Mouse (Mus musculus): Measurements from ENCODE around the gene Taok1. TPM values are rescaled to one million over a fixed set of nuclear protein-coding genes. Genes with fewer than 3 reads are reported as not detected.

The Taok1 gene
- polyA plus RNA-seq, 1 experiment, result 0.13 TPM

DNA sequence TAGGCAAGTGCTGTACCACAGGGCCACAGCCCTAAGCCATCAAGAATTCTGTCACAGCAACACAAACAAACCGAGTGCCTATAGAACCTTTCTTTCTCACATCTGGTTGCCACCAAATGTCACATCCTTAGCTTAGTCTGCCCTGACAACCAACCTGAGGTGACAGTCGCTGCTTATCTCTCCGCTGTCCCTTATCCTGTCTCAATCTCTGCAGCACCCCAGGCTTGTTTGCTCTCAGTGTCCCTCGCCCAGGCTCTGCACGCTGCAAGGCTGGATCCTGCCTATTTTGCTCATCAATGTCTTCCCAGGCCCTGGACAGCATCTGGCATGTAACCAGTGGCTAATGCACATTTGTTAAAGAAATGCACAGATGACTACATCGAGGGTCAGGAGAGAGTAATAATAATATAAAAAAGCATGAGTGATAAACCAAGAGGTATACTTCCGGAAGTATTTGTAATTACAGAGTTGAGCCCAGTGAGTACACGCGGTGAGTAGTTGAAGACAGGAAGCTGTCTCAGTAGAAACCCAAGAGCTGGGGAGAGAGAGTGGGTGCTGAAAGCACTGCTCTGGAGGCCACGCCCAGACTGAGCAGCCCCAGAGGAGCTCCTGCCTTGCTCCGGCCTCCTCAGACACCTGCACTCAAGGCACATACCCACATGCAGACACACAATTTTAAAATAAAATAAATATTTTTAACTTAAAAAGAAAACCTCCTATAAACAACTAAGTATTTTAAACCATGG lies 123.9 kb downstream of the Taok1 start:
- TF ChIP-seq TAL1 (IDR thresholded peaks at IDR 0.05; ENCODE audit: low read length), result no peak
- no peak for TF ChIP-seq GATA1 (IDR thresholded peaks at IDR 0.05; ENCODE audit: low read length)
- Histone ChIP-seq H3K27me3 (ENCODE audit: control insufficient read depth) (peaks cover 13% of the 10 kb centered on the region), H3K4me3 (replicated peaks) (no peak overlapping the region), H3K9me3 (ENCODE audit: control insufficient read depth, low read length) (no peaks in the 10 kb centered on the region), H3K4me1 (ENCODE audit: control insufficient read depth) (peaks cover 3% of the 10 kb centered on the region), H3K36me3 (ENCODE audit: control insufficient read depth) (no peaks in the 10 kb centered on the region)

GRCm38 (mm10) chr11:77483043-77483442 lies 124.6 kb downstream of the Taok1 start:
- H3K4me3 ChIP-seq (replicated peaks), result no peak overlapping the region
- no peaks in the 10 kb centered on the region for H3K36me3 ChIP-seq (ENCODE audit: control insufficient read depth)
- H3K4me1 ChIP-seq (ENCODE audit: control insufficient read depth), result peaks cover 2% of the 10 kb centered on the region; the same call in 1 of the 2 replicates
- H3K27me3 ChIP-seq (ENCODE audit: control insufficient read depth), result peaks cover 7% of the 10 kb centered on the region
- H3K9me3 ChIP-seq (ENCODE audit: control insufficient read depth, low read length), result no peaks in the 10 kb centered on the region
- TF ChIP-seq GATA1 (IDR thresholded peaks at IDR 0.05; ENCODE audit: low read length) (no peak), TAL1 (IDR thresholded peaks at IDR 0.05; ENCODE audit: low read length) (no peak)

Other genes starting within 250 kb of the Taok1 start
- not detected in 2 replicates for gene Coro6, start 145.4 kb downstream of the Taok1 start, polyA plus RNA-seq (2012)
- gene Ankrd13b, start 118.1 kb downstream of the Taok1 start, polyA plus RNA-seq (2012), result 0.09 and 0.19 TPM in 2 replicates
- 4.5 and 4.9 TPM in 2 replicates for gene Git1, start 114.3 kb downstream of the Taok1 start, polyA plus RNA-seq (2012)
- 0.01 TPM in 2 replicates for gene Abhd15, start 92.7 kb downstream of the Taok1 start, polyA plus RNA-seq (2012)
- gene Trp53i13, start 91.8 kb downstream of the Taok1 start, polyA plus RNA-seq (2012), result 1.3 and 2.4 TPM in 2 replicates
- gene Gm10392, start 88.6 kb downstream of the Taok1 start, polyA plus RNA-seq (2012), result not detected in 2 replicates
- gene Nufip2, start 78.3 kb upstream of the Taok1 start, polyA plus RNA-seq (2012), result 1.0 and 1.1 TPM in 2 replicates
- gene Cryba1, start 117.5 kb upstream of the Taok1 start, polyA plus RNA-seq (2012), result not detected in 2 replicates
- gene Myo18a, start 155.4 kb upstream of the Taok1 start, polyA plus RNA-seq (2012), result 5.1 and 7.7 TPM in 2 replicates
- not detected in 2 replicates for gene Gm10277, start 179.9 kb upstream of the Taok1 start, polyA plus RNA-seq (2012)